Mouse (Mus musculus): Measurements from ENCODE around the gene Ms4a13. TPM values are rescaled to one million over a fixed set of nuclear protein-coding genes. Genes with fewer than 3 reads are reported as not detected.
A peak's percentile ranks its signal among the peaks of the same experiment; 100 is the strongest.
"Not testable (repeated sequence)": the region's sequence is repeated elsewhere in the genome, so short reads cannot be mapped to it uniquely, and the experiment has no call there.

Ms4a13 gene
- polyA plus RNA-seq (2015; fragmentation: Nextera tagmentation; extraction: Ambion mirVana) = not detected in 2 replicates

- WGBS = 60% methylated on average over 12 of the region's 12 CpGs
- Histone ChIP-seq H3K9me3 (no peaks in the 10 kb centered on the region), H3K4me1 (replicated peaks) (no peaks in the 10 kb centered on the region), H3K36me3 (no peaks in the 10 kb centered on the region), H3K27ac (no peak within 1 kb of the TSS), H3K27me3 (no peaks in the 10 kb centered on the region), H3K4me2 (no peak within 1 kb of the TSS), H3K4me3 (no peak within 1 kb of the TSS), H3K9ac (no peak within 1 kb of the TSS)
- no peak for ATAC-seq (ENCODE audit: low FRiP score)
These were observed at the start of gene Ms4a13 for GRCm38 (mm10) chr19:11196546-11196945. TSS of gene Ms4a13 (minus strand) at chr19:11196737.

- ATAC-seq (ENCODE audit: low FRiP score) = no peak
- Histone ChIP-seq H3K27me3 (no peaks in the 10 kb centered on the region), H3K9ac (no peak overlapping the region), H3K27ac (no peak overlapping the region), H3K4me3 (no peak overlapping the region), H3K4me1 (replicated peaks) (no peaks in the 10 kb centered on the region), H3K4me2 (no peak overlapping the region), H3K36me3 (no peaks in the 10 kb centered on the region), H3K9me3 (no peaks in the 10 kb centered on the region)
These were observed 47.7 kb upstream of the Ms4a13 start for GRCm38 (mm10) chr19:11244230-11244629.

GRCm38 (mm10) chr19:11242560-11242959, 46.0 kb upstream of the Ms4a13 start:
- Histone ChIP-seq H3K4me3 (no peak overlapping the region), H3K4me2 (no peak overlapping the region), H3K27me3 (no peaks in the 10 kb centered on the region), H3K4me1 (replicated peaks) (no peaks in the 10 kb centered on the region), H3K36me3 (no peaks in the 10 kb centered on the region), H3K9me3 (no peaks in the 10 kb centered on the region), H3K27ac (no peak overlapping the region), H3K9ac (no peak overlapping the region)
- peak; percentile 36; the same call in 1 of the 2 replicates for ATAC-seq (ENCODE audit: low FRiP score)
- 58% methylated on average over 5 of the region's 5 CpGs for WGBS

- no peaks in the 10 kb centered on the region for H3K27me3 ChIP-seq
- no peak overlapping the region for H3K9ac ChIP-seq
- no peak overlapping the region for H3K4me2 ChIP-seq
- H3K27ac ChIP-seq = no peak overlapping the region
- no peak for ATAC-seq (ENCODE audit: low FRiP score)
- no peaks in the 10 kb centered on the region for H3K36me3 ChIP-seq
- H3K9me3 ChIP-seq = no peaks in the 10 kb centered on the region
- no peaks in the 10 kb centered on the region for H3K4me1 ChIP-seq (replicated peaks)
- no peak overlapping the region for H3K4me3 ChIP-seq
These were observed 39.3 kb upstream of the Ms4a13 start for GRCm38 (mm10) chr19:11235820-11236219.

GRCm38 (mm10) chr19:11234921-11235735, 38.6 kb upstream of the Ms4a13 start:
- H3K4me2 ChIP-seq = no peak overlapping the region
- WGBS = 74% methylated on average over 5 of the region's 5 CpGs

GRCm38 (mm10) chr19:11234244-11234643, 37.7 kb upstream of the Ms4a13 start:
- no peak for ATAC-seq (ENCODE audit: low FRiP score)
- no peak overlapping the region for H3K27ac ChIP-seq
- no peak overlapping the region for H3K4me2 ChIP-seq
- no peaks in the 10 kb centered on the region for H3K27me3 ChIP-seq
- no peak overlapping the region for H3K9ac ChIP-seq
- no peaks in the 10 kb centered on the region for H3K4me1 ChIP-seq (replicated peaks)
- WGBS = 82% methylated on average over 5 of the region's 5 CpGs
- H3K9me3 ChIP-seq = no peaks in the 10 kb centered on the region
- no peaks in the 10 kb centered on the region for H3K36me3 ChIP-seq
- H3K4me3 ChIP-seq = no peak overlapping the region

More at GRCm38 (mm10) chr19:11234921-11235735, 38.6 kb upstream of the Ms4a13 start:
- ATAC-seq (ENCODE audit: low FRiP score) = no peak
- H3K4me3 ChIP-seq = no peak overlapping the region
- H3K27ac ChIP-seq = no peak overlapping the region
- H3K36me3 ChIP-seq = no peaks in the 10 kb centered on the region
- H3K27me3 ChIP-seq = no peaks in the 10 kb centered on the region
- no peak overlapping the region for H3K9ac ChIP-seq
- no peaks in the 10 kb centered on the region for H3K9me3 ChIP-seq
- no peaks in the 10 kb centered on the region for H3K4me1 ChIP-seq (replicated peaks)

- no peak within 1 kb of the TSS for H3K9ac ChIP-seq
- 80% methylated on average over 5 of the region's 5 CpGs for WGBS
- H3K9me3 ChIP-seq = no peaks in the 10 kb centered on the region
- no peak within 1 kb of the TSS for H3K4me3 ChIP-seq
- H3K27ac ChIP-seq = no peak within 1 kb of the TSS
- H3K36me3 ChIP-seq = no peaks in the 10 kb centered on the region
- H3K4me1 ChIP-seq (replicated peaks) = no peaks in the 10 kb centered on the region
- H3K27me3 ChIP-seq = no peaks in the 10 kb centered on the region
- no peak within 1 kb of the TSS for H3K4me2 ChIP-seq
- ATAC-seq (ENCODE audit: low FRiP score) = no peak
These were observed 35.8 kb upstream of the Ms4a13 start, which contains the start of gene Ms4a12 for GRCm38 (mm10) chr19:11232348-11232747. TSS of gene Ms4a12 (minus strand) at chr19:11232448.

- WGBS = 83% methylated on average over 1 of the region's 1 CpGs
- Histone ChIP-seq H3K9me3 (no peaks in the 10 kb centered on the region), H3K4me3 (no peak overlapping the region), H3K27ac (no peak overlapping the region), H3K4me1 (replicated peaks) (no peaks in the 10 kb centered on the region), H3K27me3 (no peaks in the 10 kb centered on the region), H3K9ac (no peak overlapping the region), H3K36me3 (no peaks in the 10 kb centered on the region), H3K4me2 (no peak overlapping the region)
- no peak for ATAC-seq (ENCODE audit: low FRiP score)
These were observed 4.0 kb downstream of the Ms4a13 start for GRCm38 (mm10) chr19:11192552-11192951.

GRCm38 (mm10) chr19:11184121-11184520, 12.4 kb downstream of the Ms4a13 start:
- ATAC-seq (ENCODE audit: low FRiP score) = no peak
- Histone ChIP-seq H3K9ac (no peak overlapping the region), H3K4me1 (replicated peaks) (no peaks in the 10 kb centered on the region), H3K9me3 (no peaks in the 10 kb centered on the region), H3K27ac (no peak overlapping the region), H3K4me2 (no peak overlapping the region), H3K36me3 (no peaks in the 10 kb centered on the region), H3K27me3 (no peaks in the 10 kb centered on the region), H3K4me3 (no peak overlapping the region)
- 15% methylated on average over 5 of the region's 5 CpGs for WGBS

- WGBS = 69% methylated on average over 2 of the region's 2 CpGs
- Histone ChIP-seq H3K4me2 (no peak overlapping the region), H3K36me3 (no peaks in the 10 kb centered on the region), H3K4me1 (replicated peaks) (no peaks in the 10 kb centered on the region), H3K27me3 (no peaks in the 10 kb centered on the region), H3K27ac (no peak overlapping the region), H3K9ac (no peak overlapping the region), H3K4me3 (no peak overlapping the region), H3K9me3 (no peaks in the 10 kb centered on the region)
- peak; percentile 52; the same call in 1 of the 2 replicates for ATAC-seq (ENCODE audit: low FRiP score)
These were observed 19.1 kb downstream of the Ms4a13 start for GRCm38 (mm10) chr19:11177464-11177863.

GRCm38 (mm10) chr19:11165172-11165571, 31.4 kb downstream of the Ms4a13 start, which contains the start of gene 1700025F22Rik:
TSS of gene 1700025F22Rik (minus strand) at chr19:11165320.
- WGBS = 35% methylated on average over 10 of the region's 10 CpGs
- no peak within 1 kb of the TSS for H3K9ac ChIP-seq

GRCm38 (mm10) chr19:11157890-11158289, 38.6 kb downstream of the Ms4a13 start:
- H3K4me1 ChIP-seq (replicated peaks); H3K4me3 ChIP-seq; H3K4me2 ChIP-seq; H3K27ac ChIP-seq; ATAC-seq (ENCODE audit: low FRiP score); H3K36me3 ChIP-seq; H3K9ac ChIP-seq; H3K27me3 ChIP-seq; H3K9me3 ChIP-seq: not testable (repeated sequence)
- WGBS = 84% methylated on average over 6 of the region's 6 CpGs

More at GRCm38 (mm10) chr19:11165172-11165571, 31.4 kb downstream of the Ms4a13 start, which contains the start of gene 1700025F22Rik:
- Histone ChIP-seq H3K9me3 (no peaks in the 10 kb centered on the region), H3K27me3 (no peaks in the 10 kb centered on the region), H3K27ac (no peak within 1 kb of the TSS), H3K4me3 (no peak within 1 kb of the TSS), H3K4me2 (no peak within 1 kb of the TSS), H3K4me1 (replicated peaks) (no peaks in the 10 kb centered on the region), H3K36me3 (no peaks in the 10 kb centered on the region)
- ATAC-seq (ENCODE audit: low FRiP score) = no peak

- Histone ChIP-seq H3K36me3 (no peaks in the 10 kb centered on the region), H3K4me1 (replicated peaks) (no peaks in the 10 kb centered on the region), H3K27me3 (no peaks in the 10 kb centered on the region), H3K27ac (no peak overlapping the region), H3K9ac (no peak overlapping the region), H3K9me3 (no peaks in the 10 kb centered on the region), H3K4me2 (no peak overlapping the region), H3K4me3 (no peak overlapping the region)
- no peak for ATAC-seq (ENCODE audit: low FRiP score)
- 75% methylated on average over 4 of the region's 4 CpGs for WGBS
These were observed 61.2 kb downstream of the Ms4a13 start for GRCm38 (mm10) chr19:11135336-11135735.

Data from hindbrain, embryonic 13.5 days (tissue).